Mouse (Mus musculus) telencephalon, adult 2 months (tissue): ENCODE results near the gene Rab6b.
"Not testable (repeated sequence)": the region's sequence is repeated elsewhere in the genome, so short reads cannot be mapped to it uniquely, and the experiment has no call there.

Source experiments
- DNase-seq: peaks from one replicate; pipeline ENCODE4 v3.0.0-alpha.2; 2011; ENCODE audit warnings: low read depth, low spot score

The Rab6b gene

GRCm38 (mm10) chr9:103143881-103144280, 32.3 kb downstream of the Rab6b start:
- no peak for DNase-seq

DNA sequence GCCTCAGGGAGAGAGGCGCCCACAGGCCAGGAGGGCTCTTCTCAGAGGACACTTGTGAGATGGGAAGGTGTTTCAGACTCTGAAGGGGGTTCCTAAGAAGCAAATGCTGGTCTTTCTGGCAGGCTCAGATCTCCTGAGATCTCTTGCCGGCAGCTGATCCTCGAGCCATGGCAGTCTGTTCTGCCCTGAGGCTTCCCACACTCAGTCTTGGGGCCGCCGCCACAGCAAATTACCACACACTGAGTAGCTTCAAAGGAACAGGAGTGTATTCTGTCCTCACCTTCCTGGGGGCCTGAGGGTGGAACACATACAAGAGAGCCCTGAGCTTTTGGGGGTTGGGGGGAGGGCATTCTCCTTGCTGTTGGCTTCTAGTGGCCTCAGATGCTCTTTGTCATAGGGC, 33.8 kb downstream of the Rab6b start:
- no peak for DNase-seq

DNA sequence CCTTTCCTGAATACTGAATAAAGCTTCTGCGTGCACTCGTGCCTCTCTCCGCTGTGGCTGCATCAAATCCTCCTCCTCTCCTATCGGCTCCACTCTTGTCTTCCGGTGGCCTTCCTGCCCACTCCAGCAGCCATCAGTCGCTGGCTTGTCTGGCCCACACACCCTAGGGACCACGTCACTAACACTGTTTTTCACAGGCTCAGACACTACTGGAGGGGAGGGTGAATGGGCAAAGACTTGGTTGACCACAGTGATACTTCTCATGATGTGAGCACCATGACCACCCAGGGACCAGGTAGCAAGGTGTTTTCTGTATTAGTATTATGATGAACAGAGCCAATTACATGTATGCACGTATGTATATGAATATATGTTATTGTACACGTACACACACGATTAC, 34.7 kb downstream of the Rab6b start:
- no peak for DNase-seq

- peak; percentile 72 for DNase-seq
Observed at GRCm38 (mm10) chr9:103146703-103147102, 35.1 kb downstream of the Rab6b start.

DNA sequence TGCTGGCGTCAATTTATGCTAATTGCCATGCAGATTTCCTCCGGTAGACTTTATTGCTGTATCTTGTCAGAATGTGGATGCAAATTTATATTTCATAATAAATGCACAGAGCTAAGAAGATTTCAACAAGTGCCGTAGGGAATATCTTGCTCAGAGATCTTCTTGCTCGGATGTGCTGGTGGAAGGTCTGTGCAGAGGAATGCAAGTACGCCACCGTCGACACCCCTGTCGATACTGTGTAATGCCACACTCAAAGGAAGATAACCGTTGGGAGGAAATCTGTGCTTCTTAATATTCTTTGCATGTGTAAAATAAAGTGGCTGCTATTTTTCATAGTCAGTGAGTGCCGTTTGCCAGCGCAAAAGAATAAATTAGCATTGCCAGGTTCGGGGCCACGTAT, 35.5 kb downstream of the Rab6b start:
- no peak for DNase-seq

- peak; percentile 51 for DNase-seq
Observed at GRCm38 (mm10) chr9:103149074-103149799, 37.6 kb downstream of the Rab6b start.

DNA sequence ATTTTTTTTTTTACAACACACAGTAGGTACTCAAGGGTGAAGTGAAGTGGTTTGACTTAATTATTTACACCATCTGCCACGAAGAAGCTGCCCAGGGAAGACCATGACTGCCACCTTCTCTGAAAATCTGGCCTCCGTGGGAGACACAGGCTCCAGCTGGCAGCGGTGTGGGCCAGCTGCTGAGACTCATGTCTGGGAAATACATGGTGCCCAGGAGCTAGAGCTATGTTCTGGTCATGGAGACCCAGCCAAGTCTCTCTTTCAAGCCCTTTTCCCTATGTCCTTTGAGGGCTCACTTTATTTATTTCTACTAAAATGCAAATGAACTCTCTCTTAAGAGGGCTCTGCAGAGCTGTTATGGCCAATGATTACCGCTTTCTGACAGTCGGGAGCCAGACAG, 41.7 kb downstream of the Rab6b start:
- DNase-seq = no peak

- DNase-seq = no peak
Observed at GRCm38 (mm10) chr9:103154568-103154967, 43.0 kb downstream of the Rab6b start.

DNA sequence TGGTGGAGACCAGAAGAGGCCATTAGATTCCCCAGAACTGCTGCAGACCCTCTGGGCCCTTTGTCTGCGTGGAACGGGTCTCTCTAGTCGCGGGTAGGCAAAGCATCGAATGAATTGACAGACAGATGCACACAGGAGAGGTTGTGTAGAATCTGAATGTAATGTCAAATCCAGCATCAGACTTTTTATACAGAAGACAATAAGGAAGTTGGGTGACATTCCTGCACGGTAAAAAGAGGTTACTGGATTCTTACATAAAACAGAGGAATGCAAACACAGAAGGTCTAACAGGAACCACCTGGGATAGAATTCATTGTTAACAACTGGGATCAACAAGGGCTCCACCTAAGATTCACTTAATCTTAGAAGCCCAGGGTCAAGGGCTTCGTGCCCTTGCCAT, 43.6 kb downstream of the Rab6b start:
- not testable (repeated sequence) for DNase-seq

DNA sequence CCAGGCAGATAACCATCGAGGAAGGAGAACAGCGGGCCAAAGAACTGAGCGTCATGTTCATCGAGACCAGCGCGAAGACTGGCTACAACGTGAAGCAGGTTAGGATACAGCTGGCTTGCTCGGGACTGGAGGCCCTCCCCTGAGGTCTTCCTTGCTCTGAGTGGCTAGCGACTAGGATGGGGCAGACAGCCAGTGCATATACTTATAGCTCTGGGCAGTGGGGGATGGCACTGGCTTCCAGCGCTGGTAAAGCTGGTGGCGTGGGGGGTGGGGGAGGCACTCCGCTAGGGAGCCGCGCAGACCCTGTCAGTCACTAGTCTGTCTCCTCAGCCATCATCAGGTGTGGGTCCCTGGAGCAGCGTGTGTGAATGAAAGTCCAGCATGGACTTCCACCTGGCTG, 52.2 kb downstream of the Rab6b start:
- DNase-seq = no peak

DNA sequence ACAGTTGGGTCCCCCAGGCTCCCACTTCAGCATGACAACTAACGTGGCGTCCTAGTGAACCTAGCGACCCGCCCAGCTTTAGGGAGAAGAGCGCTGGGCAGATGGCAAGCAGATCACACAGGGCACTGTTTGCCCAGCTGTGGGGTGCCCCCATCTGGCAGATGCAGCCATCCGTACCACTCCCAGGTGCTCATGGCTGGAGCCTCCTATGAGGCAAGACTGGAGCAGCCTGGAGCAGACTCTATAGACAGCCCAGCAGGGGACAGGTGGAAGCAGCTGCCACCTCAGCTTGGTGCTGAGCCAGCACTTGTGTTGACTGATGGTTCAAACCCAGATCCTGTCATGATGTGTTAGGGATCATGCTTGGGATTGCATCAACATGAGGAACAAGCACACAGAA, 56.5 kb downstream of the Rab6b start:
- no peak for DNase-seq

GRCm38 (mm10) chr9:103168771-103169170, 57.2 kb downstream of the Rab6b start:
- DNase-seq = no peak

GRCm38 (mm10) chr9:103174771-103175519, 63.4 kb downstream of the Rab6b start:
- no peak for DNase-seq

DNA sequence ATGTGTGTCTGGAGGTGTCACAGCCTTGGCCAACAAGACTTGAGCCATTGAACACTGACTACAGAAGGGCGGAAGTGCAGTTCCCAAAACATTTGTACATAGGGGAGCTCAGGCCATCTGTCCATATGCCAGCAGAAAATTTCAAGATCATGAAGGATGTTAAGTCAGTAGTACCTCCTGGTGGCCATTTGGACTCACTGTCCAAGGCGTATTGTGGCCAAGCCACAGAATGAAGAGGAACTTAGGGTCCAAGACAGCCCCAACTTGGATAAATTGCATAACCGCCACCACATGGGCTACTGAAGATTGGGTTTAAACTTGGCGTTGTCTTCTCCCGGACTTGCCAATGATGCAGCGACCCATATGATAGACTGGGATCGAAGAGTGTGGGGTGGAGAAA, 64.1 kb downstream of the Rab6b start:
- DNase-seq = no peak

DNA sequence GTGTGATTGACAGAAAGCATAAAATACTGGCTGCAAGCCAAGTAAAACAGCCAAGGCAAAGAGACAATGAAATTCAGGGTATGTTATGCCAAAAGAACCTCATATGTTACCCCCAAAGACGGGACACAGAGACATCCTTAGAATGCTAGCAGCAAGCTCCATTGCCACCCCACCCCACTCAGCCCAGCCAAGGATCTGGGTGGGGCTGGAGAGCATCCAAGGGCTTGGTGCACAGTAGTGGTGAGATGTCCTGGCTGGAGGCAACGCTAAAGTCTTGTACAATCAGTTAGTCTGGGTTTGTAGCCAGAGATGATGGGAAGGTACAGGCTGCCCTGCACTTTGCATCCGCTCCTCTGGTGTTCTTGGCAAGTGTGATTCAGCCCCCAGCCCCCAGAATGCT, 68.7 kb downstream of the Rab6b start:
- DNase-seq = no peak

DNA sequence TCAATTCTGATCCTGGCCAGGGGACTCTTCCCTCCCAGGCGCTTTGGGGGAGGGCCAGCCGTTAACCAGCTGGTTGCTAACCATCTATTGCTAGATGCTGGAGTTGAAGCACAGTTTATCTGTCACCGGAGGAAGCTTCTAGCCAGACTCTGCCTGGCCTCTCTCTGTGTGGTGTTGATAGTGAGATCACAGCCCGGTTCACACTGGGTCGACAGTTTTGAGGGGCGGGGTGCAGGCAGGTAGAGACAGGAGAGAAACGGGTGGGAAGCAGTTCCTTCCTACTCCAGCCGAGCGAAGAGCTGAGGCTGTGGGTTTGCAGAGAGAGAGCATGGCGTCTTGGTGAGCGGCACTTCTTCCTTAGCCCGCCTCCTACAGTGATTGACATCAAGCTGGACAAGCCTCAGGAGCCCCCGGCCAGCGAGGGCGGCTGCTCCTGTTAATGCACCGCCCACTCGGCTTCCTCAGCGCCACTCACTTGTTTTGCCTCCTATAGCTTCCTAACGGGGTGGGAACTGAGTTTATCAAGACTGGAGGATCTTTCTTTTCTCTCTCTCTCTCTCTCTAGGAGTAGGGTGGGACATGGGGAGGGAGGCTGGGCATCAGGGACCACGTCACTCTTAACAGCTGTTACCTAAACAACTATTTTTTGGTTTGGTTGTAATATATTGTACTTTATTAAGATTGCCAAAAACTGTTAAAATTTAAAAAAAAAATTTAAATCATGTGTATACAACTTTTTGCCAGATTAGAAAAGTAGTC, 69.4 kb downstream of the Rab6b start:
- no peak for DNase-seq

DNA sequence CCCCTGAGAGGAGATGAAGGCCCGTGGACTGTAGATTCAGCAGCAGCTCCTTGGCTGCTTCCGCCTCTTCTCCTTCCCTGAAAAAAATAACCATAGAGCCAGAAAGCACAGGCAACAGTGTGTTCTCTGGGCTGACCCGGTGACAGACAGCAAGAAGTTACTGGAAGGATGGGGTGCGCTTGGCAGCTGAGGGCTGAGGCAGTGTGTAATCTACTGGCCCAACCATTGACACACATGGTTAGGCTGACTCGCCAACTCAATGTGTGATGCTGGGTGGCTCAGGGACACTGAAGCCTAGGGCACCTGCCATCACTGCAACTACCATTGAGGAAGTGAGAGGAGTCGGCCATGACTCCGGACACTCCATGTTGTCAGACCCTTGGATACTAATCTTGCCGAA, 70.3 kb downstream of the Rab6b start:
- no peak for DNase-seq

- no peak for DNase-seq
Observed at GRCm38 (mm10) chr9:103184855-103185254, 73.3 kb downstream of the Rab6b start.

DNA sequence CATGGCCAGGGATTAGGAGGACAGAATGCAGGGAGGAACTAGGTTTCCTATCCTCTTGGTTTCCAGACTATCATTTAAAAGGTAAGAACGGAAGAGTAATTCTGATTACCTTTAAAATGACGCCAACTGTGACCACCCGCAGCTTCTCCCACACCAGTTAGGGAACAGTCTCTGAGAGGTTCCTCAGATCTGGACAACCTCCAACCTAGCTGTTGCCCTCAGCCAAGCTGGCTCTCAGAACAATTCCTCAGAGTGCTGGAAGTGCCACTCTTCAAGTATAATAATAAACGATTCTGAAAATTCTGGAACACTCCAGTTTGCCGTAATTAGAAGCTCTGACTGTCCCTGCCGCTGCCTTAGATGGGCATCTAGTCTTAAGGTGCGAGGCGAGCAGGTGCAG, 74.4 kb downstream of the Rab6b start:
- no peak for DNase-seq

DNA sequence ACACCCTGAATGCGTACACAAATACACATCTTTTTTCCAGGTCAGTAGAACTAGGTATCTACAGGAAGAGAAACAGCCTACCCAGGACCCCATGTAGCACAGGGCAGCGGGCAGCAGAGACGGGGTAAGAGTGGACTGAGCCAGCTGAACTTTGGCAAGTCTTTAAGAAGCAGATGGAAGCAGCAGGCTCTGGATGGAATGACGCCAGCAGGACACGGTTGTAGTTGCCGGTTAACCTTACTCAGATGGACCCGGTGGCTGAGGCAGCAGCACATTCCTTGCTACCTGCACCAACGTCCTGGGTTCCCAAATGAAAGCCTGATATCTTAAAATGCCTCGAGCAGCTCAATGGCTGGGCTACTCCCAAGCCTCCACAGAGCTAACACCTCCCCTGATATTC, 75.2 kb downstream of the Rab6b start:
- DNase-seq = no peak

DNA sequence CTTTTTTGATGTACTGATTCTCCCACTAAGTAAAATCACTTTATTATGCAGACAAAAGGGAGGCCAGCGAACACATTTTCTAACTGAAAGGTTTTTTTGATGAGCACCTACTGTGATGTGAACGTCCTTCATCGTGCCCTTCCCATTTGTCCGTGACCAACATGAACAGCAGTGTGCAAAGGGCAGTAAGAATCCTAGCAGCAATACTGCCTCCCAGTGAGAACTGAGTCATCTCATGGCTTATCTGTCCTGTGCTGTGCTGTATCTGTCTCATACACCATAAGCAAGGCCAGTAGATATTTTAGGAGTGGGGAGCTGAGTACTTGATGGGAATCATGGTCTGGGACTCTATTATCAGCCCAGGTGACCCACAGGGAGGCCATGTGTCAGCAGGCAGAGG, 76.8 kb downstream of the Rab6b start:
- no peak for DNase-seq

DNA sequence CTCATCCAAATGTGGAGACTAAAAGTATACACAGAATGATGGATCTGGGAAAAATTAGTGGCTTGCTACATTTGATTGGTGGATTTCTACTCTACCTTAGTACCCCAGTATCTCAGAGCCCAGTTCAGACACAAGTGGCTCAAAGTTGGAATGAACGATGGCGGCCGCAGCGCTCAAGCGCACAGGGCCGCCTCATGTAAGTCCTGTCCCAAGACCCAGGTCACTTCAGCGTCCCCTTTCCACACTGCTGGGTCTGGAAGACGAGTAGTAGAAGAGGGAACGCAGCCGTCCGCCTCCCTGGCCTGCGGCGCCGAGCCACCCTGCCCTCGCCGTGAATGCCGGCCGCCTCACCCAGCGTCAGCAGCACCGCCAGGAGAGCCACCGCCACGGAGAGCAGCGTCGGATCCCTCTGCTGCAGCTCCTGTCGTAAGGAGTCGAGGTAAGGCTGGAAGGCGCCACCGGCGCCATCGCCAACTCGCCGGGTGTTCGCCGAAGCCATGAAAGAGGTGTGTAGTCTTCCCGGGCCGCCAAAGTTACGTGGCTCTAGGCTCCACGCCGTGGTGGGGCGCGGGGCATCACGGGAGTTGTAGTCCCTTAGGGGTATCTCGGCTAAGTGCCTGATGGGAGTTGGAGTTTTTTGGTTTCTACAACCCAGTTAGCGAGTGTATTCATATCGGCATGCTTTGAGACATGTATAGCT, 90.1 kb downstream of the Rab6b start, which contains the start of gene Srprb:
Gene Srprb, minus strand, starts transcription at position 577 of the 700 bp plus-strand sequence.
- DNase-seq = peak; percentile 90
